Mouse (Mus musculus) C2C12 (cell line): ENCODE data around the gene Bicd2.

Experiments used
- CEBPB ChIP-seq: IDR thresholded peaks from one replicate; pipeline ENCODE4 v1.6.1; 2011; ENCODE audit warnings: low read depth, mild to moderate bottlenecking, control low read depth, moderate library complexity
- CTCF ChIP-seq: IDR thresholded peaks from one replicate; pipeline ENCODE4 v1.5.1; 2011; ENCODE audit not compliant: control insufficient read depth, insufficient read depth, insufficient read length
- FOSL1 ChIP-seq: IDR thresholded peaks from one replicate; pipeline ENCODE4 v1.8.0; 2011; ENCODE audit warnings: mild to moderate bottlenecking, low read length; ENCODE audit not compliant: poor library complexity, insufficient read depth, severe bottlenecking
- MAX ChIP-seq: IDR thresholded peaks from one replicate; pipeline ENCODE4 v1.6.1; 2011; ENCODE audit warnings: mild to moderate bottlenecking, control low read depth
- MYOD1 ChIP-seq: IDR thresholded peaks from one replicate; pipeline ENCODE4 v1.6.1; 2011; ENCODE audit warnings: low read depth; ENCODE audit not compliant: control insufficient read depth, insufficient read length
- MYOG ChIP-seq: IDR thresholded peaks from one replicate; pipeline ENCODE4 v1.6.1; 2011; ENCODE audit not compliant: control insufficient read depth, insufficient read length; ENCODE audit errors: extremely low read depth
- USF1 ChIP-seq: IDR thresholded peaks from one replicate; pipeline ENCODE4 v1.6.1; 2011; ENCODE audit warnings: low read depth, mild to moderate bottlenecking, control low read depth, moderate library complexity

DNA sequence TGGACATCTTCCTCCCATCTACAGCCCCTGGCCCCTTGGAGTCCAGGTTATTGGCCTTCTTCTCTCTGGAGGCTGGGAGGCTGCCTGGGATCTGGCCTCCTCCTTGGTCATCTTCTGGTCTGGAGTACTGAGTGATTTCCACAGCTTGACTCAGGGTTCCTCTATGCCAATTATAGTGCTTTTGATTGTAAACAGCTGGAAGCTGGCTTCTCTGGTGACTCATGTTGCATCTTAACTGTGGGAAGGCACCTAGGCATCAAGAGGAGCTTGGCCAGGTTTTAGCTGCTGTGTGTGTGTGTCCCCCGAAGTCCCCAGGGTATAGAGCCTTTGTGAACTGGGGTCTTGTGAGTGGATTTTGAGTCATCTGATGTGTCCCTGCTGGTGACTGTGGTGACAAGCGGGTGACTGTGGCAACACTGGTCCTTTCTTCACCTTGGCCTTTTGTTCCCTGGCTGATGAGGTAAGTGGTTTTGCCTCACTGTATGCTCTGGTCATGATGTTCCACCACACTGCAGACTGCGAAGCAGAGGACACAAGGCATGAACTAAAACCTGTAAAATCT lies 53.6 kb downstream of the Bicd2 start:
- no peak for TF ChIP-seq CTCF
- TF ChIP-seq MYOD1: no peak
- TF ChIP-seq CEBPB: no peak
- TF ChIP-seq USF1: no peak
- no peak for TF ChIP-seq MYOG
- no peak for TF ChIP-seq MAX
- TF ChIP-seq FOSL1: no peak
